Mouse (Mus musculus) spleen, adult 2 months (tissue): ENCODE results near the gene Haus3. TPM values are rescaled to one million over a fixed set of nuclear protein-coding genes. Genes with fewer than 3 reads are reported as not detected.

ENCODE experiments used
- DNase-seq, 2 experiments: peaks; one replicate each; pipeline versions ENCODE4 v3.0.0 to v3.0.0-alpha.2; 2012 to 2021; ENCODE audit warnings: low spot score in 2 of 2, low read depth in 1 of 2
- H3K27ac ChIP-seq: fragments of 200-500 bp; 2 replicates; pipeline ENCODE4 v1.5.1; 2012; ENCODE audit warnings: low read length, inconsistent platforms; ENCODE audit not compliant: insufficient read depth
- H3K27me3 ChIP-seq: fragments of 200-500 bp; 2 replicates; pipeline ENCODE4 v1.6.1; 2012; ENCODE audit warnings: mild to moderate bottlenecking, moderate library complexity, low read length, inconsistent platforms; ENCODE audit not compliant: control insufficient read depth, insufficient read depth
- H3K36me3 ChIP-seq: fragments of 200-500 bp; 2 replicates; pipeline ENCODE4 v1.6.1; 2012; ENCODE audit warnings: mild to moderate bottlenecking, low read length, inconsistent platforms; ENCODE audit not compliant: control insufficient read depth, insufficient read depth
- H3K4me1 ChIP-seq: fragments of 200-500 bp; 2 replicates; pipeline ENCODE4 v1.6.1; 2011; ENCODE audit warnings: inconsistent platforms; ENCODE audit not compliant: control insufficient read depth, insufficient read depth, insufficient read length
- H3K4me3 ChIP-seq: fragments of 200-500 bp; 2 replicates; pipeline ENCODE4 v1.5.1; 2011; ENCODE audit warnings: mild to moderate bottlenecking, inconsistent platforms; ENCODE audit not compliant: insufficient read depth, insufficient read length; ENCODE audit errors: extremely low read depth
- CTCF ChIP-seq: fragments of 200-500 bp; IDR thresholded peaks from 2 replicates; pipeline ENCODE4 v1.5.1; 2011; ENCODE audit warnings: mild to moderate bottlenecking, inconsistent platforms; ENCODE audit not compliant: insufficient read depth, insufficient read length, insufficient replicate concordance; ENCODE audit errors: extremely low read depth
- POLR2A ChIP-seq: fragments of 200-500 bp; IDR thresholded peaks from 2 replicates; pipeline ENCODE4 v1.6.1; 2011; ENCODE audit warnings: low read depth, low read length, inconsistent platforms
- WGBS: fragments of 180-500 bp; shearing (Covaris S2); methylation state at CpG from one replicate; pipeline ENCODE4 v1.1.7; 2018; 5-methylcytosine and 5-hydroxymethylcytosine counted together
- polyA plus RNA-seq: library from polyadenylated mRNA; depleted of rRNA; stranded (reverse); fragments of >200 nt; gene quantifications from 2 replicates; pipeline ENCODE4 v1.2.3, GENCODE M21; 2012; rRNA removed

Haus3 gene
- polyA plus RNA-seq, 1 experiment, result 0.70 TPM

DNA sequence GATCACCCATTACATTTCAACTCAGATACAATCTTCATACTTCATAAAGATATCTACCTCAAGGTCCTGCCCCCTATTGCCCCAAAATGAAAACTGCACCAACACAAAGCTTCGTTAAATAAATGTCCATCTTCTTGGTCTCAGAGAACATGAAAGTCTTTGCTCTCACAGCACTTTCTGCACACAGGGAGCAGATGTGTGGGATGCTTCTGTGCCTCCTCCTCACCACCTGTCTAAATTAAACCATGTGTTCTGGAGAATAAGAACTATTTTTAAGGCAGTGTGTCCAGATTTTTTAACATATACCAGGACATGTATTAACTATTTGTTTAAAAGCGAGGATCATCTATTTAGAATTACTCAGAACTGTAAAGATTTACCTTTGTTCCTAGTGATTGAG is 36.6 kb downstream of the Haus3 start:
- no peak for DNase-seq
- WGBS, result 87% methylated on average over 2 of the region's 2 CpGs

DNA sequence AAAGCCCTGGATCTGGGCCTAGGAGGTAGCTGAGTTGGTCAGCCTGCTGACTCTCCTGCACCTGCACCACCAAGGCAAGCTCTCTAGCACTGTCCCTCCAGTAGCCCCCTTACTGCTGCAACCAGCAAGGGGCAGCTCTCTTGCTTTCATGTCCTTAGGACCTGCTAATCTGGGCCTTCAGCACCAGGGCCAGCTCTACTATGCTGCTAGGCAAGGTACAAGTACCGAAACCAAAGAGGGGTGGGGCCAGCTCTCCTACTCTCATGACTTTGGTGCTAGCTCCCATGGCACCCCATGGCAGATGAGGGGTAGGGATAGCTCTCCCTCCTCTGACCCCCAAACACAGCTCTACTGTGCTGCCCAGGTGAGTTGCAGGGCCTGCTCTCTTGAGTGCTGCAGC is 45.2 kb downstream of the Haus3 start:
- DNase-seq, result no peak
- no peak overlapping the region for H3K4me3 ChIP-seq
- TF ChIP-seq CTCF, result no peak
- TF ChIP-seq POLR2A, result no peak
- H3K27ac ChIP-seq, result no peak overlapping the region
- no peaks in the 10 kb centered on the region for H3K36me3 ChIP-seq
- no peaks in the 10 kb centered on the region for H3K4me1 ChIP-seq
- no peaks in the 10 kb centered on the region for H3K27me3 ChIP-seq
- 64% methylated on average over 1 of the region's 1 CpGs for WGBS

More for the DNA sequence above, 36.6 kb downstream of the Haus3 start:
- no peak overlapping the region for H3K4me3 ChIP-seq
- no peaks in the 10 kb centered on the region for H3K4me1 ChIP-seq
- no peaks in the 10 kb centered on the region for H3K36me3 ChIP-seq
- no peaks in the 10 kb centered on the region for H3K27me3 ChIP-seq
- no peak overlapping the region for H3K27ac ChIP-seq
- no peak for TF ChIP-seq CTCF
- no peak for TF ChIP-seq POLR2A

DNA sequence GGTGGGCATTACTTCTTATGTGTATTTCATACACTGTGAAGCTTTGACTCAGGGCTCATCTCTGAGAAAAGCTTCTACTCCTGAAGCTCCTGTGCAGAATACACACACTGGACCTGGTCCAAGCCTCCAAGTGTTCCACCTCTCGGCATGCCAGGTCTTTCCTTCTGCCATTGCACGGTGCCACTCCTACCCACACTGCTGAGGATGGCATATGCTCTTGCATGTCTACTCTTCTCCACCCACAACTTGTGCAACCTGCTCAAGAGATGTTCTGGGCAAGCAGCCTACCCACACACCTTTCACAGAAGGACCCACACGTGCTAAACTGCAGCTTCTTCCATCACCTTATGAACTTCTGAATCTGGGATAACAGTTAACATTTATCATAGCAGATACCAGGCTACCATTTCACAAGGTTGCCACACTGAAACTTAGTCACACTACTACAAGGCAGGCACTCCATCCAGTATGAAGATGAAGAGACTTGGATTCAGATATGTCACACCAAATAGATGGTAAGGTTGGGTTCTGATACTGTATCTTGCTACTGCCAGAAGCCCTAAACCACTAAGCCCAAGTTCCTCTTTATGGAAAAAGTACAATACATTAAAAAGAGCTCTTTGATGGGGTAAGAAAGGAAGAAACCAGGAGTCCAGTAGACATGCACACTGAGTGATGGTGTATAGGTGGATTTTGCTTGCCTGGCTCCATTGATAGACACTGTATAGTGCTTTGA is 50.0 kb downstream of the Haus3 start:
- DNase-seq, result no peak
- WGBS, result 87% methylated on average over 3 of the region's 3 CpGs
- no peak overlapping the region for H3K27ac ChIP-seq
- H3K4me3 ChIP-seq, result no peak overlapping the region
- no peaks in the 10 kb centered on the region for H3K27me3 ChIP-seq
- no peak for TF ChIP-seq POLR2A
- TF ChIP-seq CTCF, result no peak
- H3K36me3 ChIP-seq, result no peaks in the 10 kb centered on the region
- H3K4me1 ChIP-seq, result no peaks in the 10 kb centered on the region

DNA sequence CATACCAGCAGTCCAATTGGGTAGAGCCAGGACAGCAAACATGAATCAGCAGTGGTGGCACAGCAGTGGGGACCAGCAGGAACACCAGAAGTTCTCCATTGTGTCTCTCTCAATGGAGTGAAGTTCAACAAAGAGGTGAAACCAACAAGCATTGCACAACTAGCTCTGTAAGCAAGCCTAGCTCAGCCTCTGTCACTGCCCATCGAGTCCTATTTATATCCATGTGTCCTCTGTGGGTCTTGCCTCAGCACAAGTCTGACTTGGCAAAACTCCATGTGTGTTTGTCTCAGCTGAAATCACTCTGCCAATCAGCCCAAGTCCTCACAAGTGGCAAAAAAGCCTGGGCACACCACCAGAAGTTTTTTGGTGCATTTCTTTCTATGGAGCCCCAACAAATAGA is 63.6 kb downstream of the Haus3 start:
- Histone ChIP-seq H3K27me3 (no peaks in the 10 kb centered on the region), H3K4me3 (no peak overlapping the region), H3K36me3 (no peaks in the 10 kb centered on the region), H3K4me1 (no peaks in the 10 kb centered on the region), H3K27ac (no peak overlapping the region)
- TF ChIP-seq POLR2A (no peak), CTCF (no peak)
- 52% methylated on average over 1 of the region's 1 CpGs for WGBS
- no peak for DNase-seq

Other genes starting within 250 kb of the Haus3 start
- 29.8 and 37.2 TPM in 2 replicates for gene Nelfa, start 233.1 kb downstream of the Haus3 start, polyA plus RNA-seq
- gene Gm1673, start 186.1 kb downstream of the Haus3 start, polyA plus RNA-seq, result 6.0 and 12.8 TPM in 2 replicates
- gene Nat8l, start 173.5 kb downstream of the Haus3 start, polyA plus RNA-seq, result 2.8 and 3.6 TPM in 2 replicates
- gene Poln, start 79 bp downstream of the Haus3 start, polyA plus RNA-seq, result 0.15 and 0.29 TPM in 2 replicates
- 147 and 188 TPM in 2 replicates for gene Mxd4, start 18.2 kb upstream of the Haus3 start, polyA plus RNA-seq
- gene Zfyve28, start 118.9 kb upstream of the Haus3 start, polyA plus RNA-seq, result 3.8 and 7.5 TPM in 2 replicates
- gene Cfap99, start 119.1 kb upstream of the Haus3 start, polyA plus RNA-seq, result 0.04 TPM in 2 replicates
- 37.8 and 38.4 TPM in 2 replicates for gene Rnf4, start 166.8 kb upstream of the Haus3 start, polyA plus RNA-seq
- 28.0 and 37.6 TPM in 2 replicates for gene Fam193a, start 200.4 kb upstream of the Haus3 start, polyA plus RNA-seq